Mouse (Mus musculus): ENCODE measurements around the gene Kcnh4.

Kcnh4 gene

DNA sequence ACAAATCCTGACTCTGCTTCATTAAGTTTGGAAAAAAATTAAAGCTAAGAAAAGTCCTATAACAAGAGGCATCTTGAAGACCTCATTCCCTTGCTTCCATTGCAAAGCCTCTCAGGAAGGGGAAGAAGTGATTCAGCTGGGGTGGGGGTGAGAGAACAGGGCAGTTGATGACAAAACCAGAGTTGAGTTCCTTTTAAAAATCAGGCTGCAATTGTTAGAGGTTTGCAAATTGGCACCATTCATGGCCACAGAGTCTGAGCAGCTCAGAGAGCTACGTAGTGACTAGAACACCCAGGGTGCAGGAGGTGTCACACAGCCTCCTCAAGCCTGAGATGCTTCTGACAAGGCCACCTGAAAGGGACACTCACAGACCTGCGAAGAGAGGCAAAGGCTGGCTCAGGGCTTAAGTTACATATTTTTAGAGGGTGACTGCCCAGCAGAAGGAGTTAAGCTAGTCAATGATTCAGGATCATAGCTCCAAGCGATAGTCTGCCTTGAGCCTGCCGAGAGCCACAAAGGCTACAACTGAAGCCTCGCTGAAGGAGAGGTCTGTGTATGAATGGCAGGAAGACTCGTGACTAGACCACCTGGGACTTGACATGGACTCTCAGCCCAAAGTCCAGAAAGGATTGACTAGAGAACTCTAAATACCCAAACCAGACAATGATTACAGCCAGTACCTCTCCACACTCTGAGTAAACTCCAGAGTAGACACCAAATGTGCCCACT lies 29.1 kb downstream of the Kcnh4 start:
- no peak for DNase-seq (ENCODE audit: low spot score)

- no peak for DNase-seq (ENCODE audit: low spot score)
Observed at GRCm38 (mm10) chr11:100729976-100730375, 29.8 kb downstream of the Kcnh4 start.

- DNase-seq (ENCODE audit: low spot score) = no peak
Observed at GRCm38 (mm10) chr11:100728601-100729000, 31.1 kb downstream of the Kcnh4 start.

DNA sequence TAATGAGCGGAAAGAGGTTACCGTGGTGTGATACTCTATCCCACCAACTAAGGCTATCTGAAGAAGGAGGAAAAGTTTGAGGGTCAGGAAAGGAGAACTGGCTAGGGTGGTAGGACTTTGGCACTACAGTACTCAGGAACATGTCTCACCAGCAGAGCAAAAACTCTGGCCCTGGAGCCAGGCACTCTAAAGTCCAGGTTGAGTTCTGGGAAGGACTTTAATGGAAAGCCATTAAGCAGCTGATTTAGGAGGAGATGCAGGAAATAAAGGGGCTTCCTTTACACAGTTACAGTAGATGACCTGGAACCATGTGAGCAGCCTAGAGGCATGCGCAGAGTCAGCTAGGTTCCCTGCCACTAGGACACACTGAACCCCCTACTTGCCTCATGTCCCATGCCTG lies 32.5 kb downstream of the Kcnh4 start:
- no peak for DNase-seq (ENCODE audit: low spot score)

DNA sequence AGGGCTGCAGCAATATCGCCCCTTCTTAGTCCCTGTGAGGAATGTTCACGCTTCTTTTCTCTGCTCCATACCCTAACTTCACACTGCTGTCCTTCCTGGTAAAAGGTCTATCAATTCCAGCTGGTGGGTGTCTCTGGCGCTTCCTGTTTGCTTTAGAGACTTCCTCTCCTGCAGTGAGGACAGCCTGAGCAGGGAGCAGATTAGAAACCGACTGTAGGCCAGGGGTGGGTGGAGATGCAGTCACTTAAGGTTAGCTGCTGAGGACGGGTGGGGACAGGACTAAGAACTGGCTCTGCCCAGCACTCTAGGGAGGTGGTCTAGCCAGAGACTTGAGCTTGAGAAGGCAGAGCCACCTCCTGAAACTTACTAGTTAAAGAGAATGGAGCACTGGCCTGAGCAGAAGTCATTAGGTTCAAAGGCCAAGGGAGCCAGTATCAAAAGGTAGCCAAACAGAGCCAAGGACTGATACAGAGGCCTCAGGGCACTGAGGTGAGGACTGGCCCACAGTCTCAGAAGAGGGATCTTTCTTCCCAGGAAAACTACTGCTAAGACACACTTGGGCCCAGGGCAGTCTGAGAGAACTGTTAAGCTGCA lies 34.7 kb downstream of the Kcnh4 start:
- no peak for DNase-seq (ENCODE audit: low spot score)

DNA sequence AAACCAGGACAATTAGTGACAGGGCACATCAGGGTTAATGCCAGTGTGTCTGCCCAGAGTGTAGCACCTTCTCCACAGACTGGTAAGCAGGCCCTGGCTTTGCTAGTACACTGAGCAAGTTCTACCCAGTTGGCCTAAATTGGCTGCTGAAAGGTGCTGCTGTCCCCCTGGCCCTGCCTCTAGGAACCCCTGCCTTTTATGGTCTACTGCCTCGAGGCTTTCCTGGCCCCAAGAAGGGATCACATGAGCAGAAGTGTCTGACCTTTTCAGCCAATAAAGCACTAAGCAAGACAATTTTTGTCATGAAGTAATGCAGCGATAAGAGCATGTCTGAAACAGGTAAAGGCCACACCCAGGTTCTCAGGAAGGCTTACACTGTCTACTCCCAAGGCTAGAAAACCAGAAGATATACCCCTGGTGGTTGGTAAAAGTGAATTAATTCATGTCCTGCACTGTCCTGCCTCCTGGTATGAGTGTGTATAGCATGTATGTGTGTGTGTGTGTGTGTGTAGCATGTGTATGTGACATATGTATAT lies 37.2 kb downstream of the Kcnh4 start:
- DNase-seq (ENCODE audit: low spot score) = no peak

DNA sequence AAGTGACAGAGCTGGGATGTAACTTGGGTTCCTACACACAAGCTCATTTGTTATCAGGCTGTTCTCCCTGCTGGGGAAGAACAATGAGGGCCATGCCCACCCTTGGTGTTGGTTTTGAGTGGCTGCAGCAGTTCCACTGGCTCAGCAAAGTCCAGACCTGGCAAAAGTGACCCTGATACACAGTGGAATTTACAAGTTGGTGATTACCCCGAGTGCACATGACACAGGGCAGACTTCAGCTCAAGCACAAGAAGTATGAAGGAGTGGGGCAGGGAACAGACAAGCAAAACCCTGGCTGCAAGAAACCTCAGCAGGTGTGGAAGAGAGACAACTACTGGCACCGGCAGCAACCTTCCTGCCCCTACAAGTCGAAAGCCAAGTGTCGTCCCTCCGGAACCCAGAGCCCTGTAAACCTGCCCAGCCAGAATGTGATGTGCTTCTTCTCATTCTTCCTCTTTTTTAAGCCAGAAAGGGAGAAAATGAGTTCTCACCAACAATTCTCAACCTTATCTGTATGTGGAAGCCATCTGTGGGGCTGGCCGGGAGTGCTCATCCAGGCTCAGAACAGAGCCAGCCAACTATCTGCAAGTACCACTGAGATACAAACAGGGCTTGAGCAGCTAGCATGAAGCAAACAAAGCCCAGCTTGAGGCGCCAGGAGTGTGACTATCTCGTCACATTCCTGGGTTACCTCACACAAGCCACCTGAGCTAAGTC lies 37.8 kb downstream of the Kcnh4 start:
- DNase-seq (ENCODE audit: low spot score) = no peak

- DNase-seq (ENCODE audit: low spot score) = no peak
Observed at GRCm38 (mm10) chr11:100721254-100721653, 38.5 kb downstream of the Kcnh4 start.

DNA sequence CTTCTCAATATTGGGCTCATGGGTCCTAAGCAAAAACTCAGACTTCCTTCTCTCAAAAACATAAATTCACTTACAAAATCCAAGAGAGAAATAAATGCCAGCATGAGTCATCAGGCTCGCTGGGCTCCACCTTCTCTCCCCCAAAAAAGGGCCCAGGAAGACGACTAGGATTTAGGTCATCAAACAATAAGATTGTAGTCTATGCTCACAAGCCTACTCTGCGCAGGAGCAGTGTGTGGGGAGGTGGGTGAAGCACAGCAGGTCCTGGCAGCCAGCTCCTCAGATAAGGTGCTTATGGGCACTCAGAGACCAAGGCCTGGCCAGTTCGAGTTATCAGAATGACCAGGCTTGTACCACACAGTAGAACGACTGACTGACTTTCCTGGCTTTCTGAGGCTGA lies 39.4 kb downstream of the Kcnh4 start:
- peak; percentile 54 for DNase-seq (ENCODE audit: low spot score)

DNA sequence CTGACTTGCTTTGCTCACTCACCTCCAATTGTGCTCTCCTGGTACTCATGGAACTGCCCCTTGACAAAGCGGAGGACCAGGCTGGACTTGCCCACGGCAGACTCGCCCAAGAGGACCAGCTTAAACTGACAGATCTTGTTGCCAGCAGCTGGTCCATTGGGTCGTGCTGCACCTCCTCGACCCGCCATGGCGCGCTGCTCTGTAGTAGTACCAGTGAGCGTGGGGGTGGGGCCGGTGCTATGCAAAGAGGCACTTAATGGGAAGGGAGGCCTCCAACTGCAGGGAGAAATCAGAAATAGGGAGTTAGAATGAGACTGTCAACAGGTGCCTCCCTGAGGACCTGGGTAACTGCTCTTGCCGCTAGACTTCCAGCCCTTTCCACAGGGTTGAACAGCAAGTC lies 39.8 kb downstream of the Kcnh4 start:
- DNase-seq (ENCODE audit: low spot score) = no peak

GRCm38 (mm10) chr11:100719312-100719711 lies 40.4 kb downstream of the Kcnh4 start:
- no peak for DNase-seq (ENCODE audit: low spot score)

- DNase-seq (ENCODE audit: low spot score) = no peak
Observed at GRCm38 (mm10) chr11:100718866-100719265, 40.9 kb downstream of the Kcnh4 start.

GRCm38 (mm10) chr11:100718462-100718861 lies 41.3 kb downstream of the Kcnh4 start:
- DNase-seq (ENCODE audit: low spot score) = no peak

DNA sequence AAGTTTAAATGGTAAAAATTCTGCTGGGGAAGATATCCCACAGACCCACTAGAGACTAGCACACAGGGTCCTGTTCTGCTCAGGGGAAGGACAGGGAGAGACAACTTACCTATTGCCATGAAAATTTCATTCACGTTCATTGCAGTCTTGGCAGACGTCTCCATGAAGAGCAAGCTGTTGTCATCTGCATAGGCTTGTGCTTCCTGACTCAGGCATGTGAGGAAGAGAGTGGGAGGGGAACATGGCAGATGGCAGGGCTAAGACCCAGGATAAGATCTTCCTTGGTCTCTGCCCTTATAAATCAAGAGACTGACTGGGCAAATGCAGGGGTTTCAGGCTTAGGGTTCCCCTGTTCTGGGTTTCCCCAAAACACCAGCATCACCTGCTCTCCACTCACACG lies 43.1 kb downstream of the Kcnh4 start:
- no peak for DNase-seq (ENCODE audit: low spot score)

DNA sequence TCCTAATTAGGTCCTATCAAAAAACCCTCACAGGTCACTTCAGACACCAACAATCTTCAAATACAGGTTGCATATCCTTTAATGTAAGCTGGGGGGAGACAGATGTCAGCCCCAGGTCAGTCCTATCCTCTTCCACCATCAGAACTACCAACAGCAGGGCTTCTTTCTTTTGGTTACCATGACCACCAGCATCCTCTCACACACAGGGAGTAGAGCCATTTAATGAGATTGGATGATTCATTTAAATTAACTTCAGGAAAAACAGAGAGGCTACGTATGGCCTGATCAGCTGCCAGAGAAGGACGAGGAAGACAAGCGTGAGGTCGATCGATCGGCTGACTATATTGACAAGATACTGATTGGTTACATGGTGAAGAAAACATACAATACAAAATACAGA lies 44.8 kb downstream of the Kcnh4 start:
- no peak for DNase-seq (ENCODE audit: low spot score)

DNA sequence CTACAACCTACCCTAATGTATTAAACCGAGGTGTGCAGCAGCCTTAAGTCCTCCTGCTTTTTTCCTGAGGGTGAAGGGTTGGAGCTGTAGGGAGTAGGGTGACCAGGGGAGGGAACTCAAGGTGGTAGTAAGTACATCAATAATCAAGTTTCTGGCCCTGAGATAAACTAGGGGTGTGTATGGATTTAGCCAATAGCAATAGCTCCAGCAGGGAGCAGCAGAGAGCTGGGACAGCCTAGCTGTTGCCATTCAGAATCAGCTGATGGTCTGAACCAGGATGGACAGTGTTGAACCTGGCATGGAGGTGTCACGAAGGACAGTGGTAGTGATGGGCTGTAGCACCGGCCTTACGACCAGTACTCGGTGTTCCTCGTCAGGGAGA lies 45.2 kb downstream of the Kcnh4 start:
- DNase-seq (ENCODE audit: low spot score) = peak; percentile 83

GRCm38 (mm10) chr11:100713735-100714533 lies 45.8 kb downstream of the Kcnh4 start, which contains the start of gene Hspb9:
Gene Hspb9, plus strand, starts transcription at chr11:100713850.
- DNase-seq (ENCODE audit: low spot score) = no peak

DNA sequence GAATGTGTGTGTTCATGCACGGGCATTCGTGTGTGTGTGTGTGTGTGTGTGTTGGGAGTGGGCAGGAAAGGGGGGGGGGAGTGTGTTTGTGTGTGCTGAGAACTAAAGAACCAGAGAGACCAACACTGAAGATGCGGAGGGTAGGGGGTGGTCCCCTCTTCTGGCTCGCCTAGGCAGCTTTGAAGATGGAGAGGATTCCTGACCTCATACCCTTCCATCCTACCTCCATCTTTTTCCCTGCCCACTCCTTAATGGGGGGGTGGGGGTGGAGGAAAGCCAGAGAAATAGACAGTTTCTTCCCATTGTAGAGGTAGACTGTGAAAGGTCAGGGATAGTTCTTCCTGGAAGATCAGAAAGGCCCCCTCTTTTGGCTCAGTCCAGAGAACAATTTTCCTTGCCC lies 46.6 kb downstream of the Kcnh4 start:
- DNase-seq (ENCODE audit: low spot score) = no peak

GRCm38 (mm10) chr11:100711783-100712615 lies 47.7 kb downstream of the Kcnh4 start, which contains the start of gene Kat2a:
Gene Kat2a, minus strand, starts transcription at chr11:100712465.
- DNase-seq (ENCODE audit: low spot score) = peak; percentile 86

- no peak for DNase-seq (ENCODE audit: low spot score)
Observed at GRCm38 (mm10) chr11:100710977-100711376, 48.8 kb downstream of the Kcnh4 start.

GRCm38 (mm10) chr11:100710528-100710927 lies 49.2 kb downstream of the Kcnh4 start:
- DNase-seq (ENCODE audit: low spot score) = no peak

Data from adipocyte (in vitro differentiated cells).